Mouse (Mus musculus): ENCODE results near the gene Olfr549.

The Olfr549 gene

DNA sequence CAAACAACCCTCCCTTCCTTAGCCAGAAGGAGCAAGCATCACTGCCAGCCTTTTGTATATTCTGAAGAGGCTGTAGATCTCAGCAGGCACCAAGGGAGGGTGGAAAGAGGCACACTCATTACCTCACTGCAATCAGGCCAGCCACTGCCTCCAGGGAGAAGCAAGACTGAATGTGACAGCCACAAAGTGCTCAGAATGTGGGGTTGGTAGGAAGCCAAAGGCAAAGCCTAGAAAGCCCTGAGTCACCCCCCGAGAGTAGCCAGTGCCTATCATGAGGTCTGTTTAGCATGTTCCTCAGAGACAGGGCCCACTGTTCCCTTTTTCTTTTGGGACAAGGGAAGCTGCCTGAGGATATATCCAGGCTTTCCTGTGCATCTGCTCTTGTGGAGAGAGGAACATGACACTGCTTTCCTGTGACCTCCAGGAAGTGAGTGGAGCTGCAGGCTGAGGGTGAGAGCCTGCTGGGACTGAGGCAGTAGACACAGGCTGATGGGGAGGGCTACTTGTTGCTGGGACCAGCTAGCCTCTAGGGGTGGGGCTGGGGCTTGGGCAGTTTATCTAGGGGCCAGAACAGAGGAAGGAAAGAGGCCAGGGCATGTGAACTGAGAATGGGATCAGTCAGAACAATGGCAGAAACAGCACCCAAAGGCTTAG lies 47.8 kb downstream of the Olfr549 start, which contains the start of gene Olfr552:
TSS of gene Olfr552 (plus strand) at position 393 of the 654 bp plus-strand sequence.
- DNase-seq, result no peak
